Mouse (Mus musculus): Measurements from ENCODE around the gene Tas2r115. TPM values are rescaled to one million over a fixed set of nuclear protein-coding genes. Genes with fewer than 3 reads are reported as not detected.
"Not testable (repeated sequence)": the region's sequence is repeated elsewhere in the genome, so short reads cannot be mapped to it uniquely, and the experiment has no call there.

The Tas2r115 gene
- total RNA-seq (2021) = not detected

- DNase-seq (ENCODE audit: extremely low spot score in 1 of 2, low spot score in 1 of 2) = no peak
These were observed at the start of gene Tas2r115 for GRCm38 (mm10) chr6:132737935-132738334. Gene Tas2r115, minus strand, starts transcription at chr6:132738035.

GRCm38 (mm10) chr6:132778062-132778461, 40.2 kb upstream of the Tas2r115 start, which contains the start of gene Tas2r136:
Gene Tas2r136, minus strand, starts transcription at chr6:132778162.
- DNase-seq (ENCODE audit: extremely low spot score in 1 of 2, low spot score in 1 of 2) = no peak

- DNase-seq (ENCODE audit: extremely low spot score in 1 of 2, low spot score in 1 of 2) = no peak
These were observed 24.0 kb upstream of the Tas2r115 start, which contains the start of gene Tas2r102 for GRCm38 (mm10) chr6:132761831-132762230. Gene Tas2r102, plus strand, starts transcription at chr6:132762131.

GRCm38 (mm10) chr6:132754430-132754829, 16.6 kb upstream of the Tas2r115 start, which contains the start of gene Tas2r124:
Gene Tas2r124, plus strand, starts transcription at chr6:132754730.
- no peak for DNase-seq (ENCODE audit: extremely low spot score in 1 of 2, low spot score in 1 of 2)

GRCm38 (mm10) chr6:132750206-132750605, 12.4 kb upstream of the Tas2r115 start:
- no peak for DNase-seq (ENCODE audit: extremely low spot score in 1 of 2, low spot score in 1 of 2)

- no peak for DNase-seq (ENCODE audit: extremely low spot score in 1 of 2, low spot score in 1 of 2)
These were observed 26.0 kb downstream of the Tas2r115 start, which contains the start of gene Tas2r122 for GRCm38 (mm10) chr6:132711828-132712227. Gene Tas2r122, minus strand, starts transcription at chr6:132711928.

GRCm38 (mm10) chr6:132700907-132701306, 36.9 kb downstream of the Tas2r115 start, which contains the start of gene Tas2r121:
Gene Tas2r121, minus strand, starts transcription at chr6:132701007.
- no peak for DNase-seq (ENCODE audit: extremely low spot score in 1 of 2, low spot score in 1 of 2)

- DNase-seq (ENCODE audit: extremely low spot score in 1 of 2, low spot score in 1 of 2) = not testable (repeated sequence)
These were observed 46.2 kb downstream of the Tas2r115 start for GRCm38 (mm10) chr6:132691596-132691995.

Other genes starting within 250 kb of the Tas2r115 start
- gene Prh1, start 168.2 kb downstream of the Tas2r115 start, total RNA-seq (2021) = not detected
- not detected for gene Prp2, start 142.1 kb downstream of the Tas2r115 start, total RNA-seq (2021)
- gene A630073D07Rik, start 86.5 kb downstream of the Tas2r115 start, total RNA-seq (2021) = not detected
- gene Tas2r120, start 81.1 kb downstream of the Tas2r115 start, total RNA-seq (2021) = not detected
- gene Tas2r121, start 37.0 kb downstream of the Tas2r115 start, total RNA-seq (2021) = not detected
- not detected for gene Tas2r122, start 26.1 kb downstream of the Tas2r115 start, total RNA-seq (2021)
- not detected for gene Tas2r124, start 16.7 kb upstream of the Tas2r115 start, total RNA-seq (2021)
- gene Tas2r102, start 24.1 kb upstream of the Tas2r115 start, total RNA-seq (2021) = not detected
- gene Tas2r136, start 40.1 kb upstream of the Tas2r115 start, total RNA-seq (2021) = not detected
- not detected for gene Tas2r117, start 64.8 kb upstream of the Tas2r115 start, total RNA-seq (2021)
- not detected for gene Tas2r123, start 109.1 kb upstream of the Tas2r115 start, total RNA-seq (2021)
- gene Tas2r116, start 117.4 kb upstream of the Tas2r115 start, total RNA-seq (2021) = not detected
- gene Tas2r110, start 130.0 kb upstream of the Tas2r115 start, total RNA-seq (2021) = not detected
- gene Tas2r113, start 155.0 kb upstream of the Tas2r115 start, total RNA-seq (2021) = not detected
- gene Tas2r125, start 171.6 kb upstream of the Tas2r115 start, total RNA-seq (2021) = not detected
- not detected for gene Tas2r129, start 213.1 kb upstream of the Tas2r115 start, total RNA-seq (2021)
- not detected for gene Tas2r131, start 219.9 kb upstream of the Tas2r115 start, total RNA-seq (2021)
- not detected for gene Tas2r109, start 242.9 kb upstream of the Tas2r115 start, total RNA-seq (2021)

Data from layer of hippocampus, postnatal 25 days (tissue).